Mouse (Mus musculus) heart, embryonic 16.5 days (tissue): ENCODE data around the gene She. TPM values are rescaled to one million over a fixed set of nuclear protein-coding genes. Genes with fewer than 3 reads are reported as not detected.

Experiments used
- ATAC-seq: fragments of 200-750 bp; cut with Nextera tagmentation; replicated peaks from 2 replicates; pipeline ENCODE4 v1.8.0; 2017; ENCODE audit warnings: moderate number of reproducible peaks; ENCODE audit not compliant: insufficient read depth, low FRiP score; ENCODE audit errors: extremely low read depth
- H3K27ac ChIP-seq: fragments of 300-500 bp; sonication (generic); 2 replicates; pipeline ENCODE4 v1.5.1; 2014; ENCODE audit warnings: mild to moderate bottlenecking, low read length, control low read depth, moderate library complexity
- H3K27me3 ChIP-seq: fragments of 300-500 bp; sonication (generic); 2 replicates; pipeline ENCODE4 v1.6.1; 2014; ENCODE audit warnings: low read length, mixed read lengths; ENCODE audit not compliant: control insufficient read depth, insufficient read depth
- H3K36me3 ChIP-seq: fragments of 300-500 bp; sonication (generic); 2 replicates; pipeline ENCODE4 v1.6.1; 2014; ENCODE audit not compliant: control insufficient read depth, insufficient read depth
- H3K4me1 ChIP-seq: fragments of 300-500 bp; sonication (generic); 2 replicates; pipeline ENCODE4 v1.6.1; 2014; ENCODE audit warnings: low read length, mixed read lengths; ENCODE audit not compliant: control insufficient read depth, insufficient read depth
- H3K4me2 ChIP-seq: fragments of 300-500 bp; sonication (generic); 2 replicates; pipeline ENCODE4 v1.6.1; 2014; ENCODE audit warnings: low read depth, mild to moderate bottlenecking, control low read depth, low read length
- H3K4me3 ChIP-seq: fragments of 300-500 bp; sonication (generic); 2 replicates; pipeline ENCODE4 v1.5.1; 2014; ENCODE audit warnings: mild to moderate bottlenecking, control low read depth, low read length
- H3K9ac ChIP-seq: fragments of 300-500 bp; sonication (generic); 2 replicates; pipeline ENCODE4 v1.6.1; 2014; ENCODE audit warnings: low read length, control low read depth
- H3K9me3 ChIP-seq: fragments of 300-500 bp; sonication (generic); replicated peaks from 2 replicates; pipeline ENCODE4 v1.6.1; 2016; ENCODE audit warnings: low read length; ENCODE audit not compliant: control insufficient read depth
- WGBS: fragments of 180-500 bp; shearing (Covaris S2); extraction: QIAGEN DNeasy Blood & Tissue Kit; methylation state at CpG from one replicate; pipeline ENCODE4 v1.1.7; 2014; 5-methylcytosine and 5-hydroxymethylcytosine counted together
- polyA plus RNA-seq: library from polyadenylated mRNA; unstranded; fragments of >200 nt; fragmentation: Nextera tagmentation; extraction: Ambion mirVana; gene quantifications from 2 replicates; pipeline ENCODE4 v1.2.1, GENCODE M21; 2015

She gene
- polyA plus RNA-seq, 1 experiment from 2014 or later = 4.8 TPM

- Histone ChIP-seq H3K27me3 (no peaks in the 10 kb centered on the region), H3K4me1 (no peaks in the 10 kb centered on the region), H3K9me3 (no peaks in the 10 kb centered on the region), H3K9ac (no peak overlapping the region), H3K4me3 (no peak overlapping the region), H3K4me2 (no peak overlapping the region), H3K36me3 (no peaks in the 10 kb centered on the region), H3K27ac (no peak overlapping the region)
- 80% methylated on average over 11 of the region's 11 CpGs for WGBS
- ATAC-seq = no peak
Measured at GRCm38 (mm10) chr3:89821096-89821513, 10.1 kb upstream of the She start.

DNA sequence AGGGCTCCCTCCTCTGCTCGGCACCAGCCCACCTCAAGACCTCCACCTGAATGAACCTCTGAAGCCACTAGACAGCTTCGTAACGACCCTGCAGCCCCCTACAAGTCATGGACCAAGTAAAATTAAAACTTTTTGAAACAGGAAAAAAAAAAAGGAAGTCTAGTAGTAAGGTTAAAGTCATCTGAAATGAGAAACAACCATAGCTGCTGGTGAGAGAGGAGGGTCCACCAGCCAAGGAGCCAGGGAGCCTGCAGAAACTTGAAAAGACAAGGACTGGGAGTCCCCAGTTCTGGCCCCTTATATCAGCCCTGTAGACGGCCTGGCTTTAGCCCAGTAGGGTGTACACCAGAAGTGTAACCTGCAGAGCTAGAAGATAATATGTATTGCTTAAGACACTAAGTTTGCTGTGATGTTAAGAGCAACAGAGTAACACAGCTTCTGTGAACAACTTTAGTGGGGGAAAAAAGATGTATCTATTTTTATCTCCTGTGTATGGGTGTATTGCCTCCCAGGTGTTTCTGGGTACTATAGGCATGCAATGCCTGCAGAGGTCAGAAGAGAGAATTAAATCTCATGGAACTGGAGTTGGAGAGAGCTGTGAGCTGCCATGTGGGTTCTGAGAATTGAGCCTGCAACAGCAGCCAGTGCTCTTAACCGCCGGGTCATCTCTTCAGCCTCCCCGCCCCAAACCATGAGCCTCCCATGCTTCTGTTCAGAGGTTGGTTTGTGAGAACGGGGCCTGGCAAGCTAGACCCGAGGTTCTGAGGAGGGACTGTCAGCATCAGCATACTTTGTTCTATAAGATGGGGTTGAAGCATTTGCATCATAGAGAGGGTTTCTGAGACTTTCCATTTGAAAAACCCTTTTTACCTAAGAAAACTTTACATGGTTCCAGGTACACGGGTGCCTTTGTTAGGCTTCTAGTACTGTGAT, 9.4 kb upstream of the She start:
- no peak for ATAC-seq

GRCm38 (mm10) chr3:89823594-89823993, 7.6 kb upstream of the She start:
- H3K4me3 ChIP-seq = no peak overlapping the region
- H3K4me2 ChIP-seq = no peak overlapping the region
- no peak overlapping the region for H3K9ac ChIP-seq
- H3K4me1 ChIP-seq = no peaks in the 10 kb centered on the region
- H3K27me3 ChIP-seq = peaks cover 2% of the 10 kb centered on the region; the same call in 1 of the 2 replicates
- WGBS = 51% methylated on average over 2 of the region's 2 CpGs
- no peak overlapping the region for H3K27ac ChIP-seq
- no peaks in the 10 kb centered on the region for H3K9me3 ChIP-seq
- no peaks in the 10 kb centered on the region for H3K36me3 ChIP-seq
- no peak for ATAC-seq

More for the DNA sequence above, 9.4 kb upstream of the She start:
- Histone ChIP-seq H3K27me3 (no peaks in the 10 kb centered on the region), H3K9me3 (no peaks in the 10 kb centered on the region), H3K9ac (no peak overlapping the region), H3K36me3 (no peaks in the 10 kb centered on the region), H3K4me1 (no peaks in the 10 kb centered on the region), H3K4me3 (no peak overlapping the region), H3K27ac (no peak overlapping the region), H3K4me2 (no peak overlapping the region)
- WGBS = 69% methylated on average over 10 of the region's 10 CpGs

GRCm38 (mm10) chr3:89826295-89826694, 4.9 kb upstream of the She start:
- Histone ChIP-seq H3K4me1 (0 out of 2 replicates have a peak, but pooled peaks cover 2% of the 10 kb centered on the region), H3K27ac (no peak overlapping the region), H3K4me3 (no peak overlapping the region), H3K9ac (no peak overlapping the region), H3K9me3 (no peaks in the 10 kb centered on the region), H3K36me3 (no peaks in the 10 kb centered on the region), H3K27me3 (peaks cover 26% of the 10 kb centered on the region), H3K4me2 (no peak overlapping the region)
- no peak for ATAC-seq
- 72% methylated on average over 3 of the region's 3 CpGs for WGBS

DNA sequence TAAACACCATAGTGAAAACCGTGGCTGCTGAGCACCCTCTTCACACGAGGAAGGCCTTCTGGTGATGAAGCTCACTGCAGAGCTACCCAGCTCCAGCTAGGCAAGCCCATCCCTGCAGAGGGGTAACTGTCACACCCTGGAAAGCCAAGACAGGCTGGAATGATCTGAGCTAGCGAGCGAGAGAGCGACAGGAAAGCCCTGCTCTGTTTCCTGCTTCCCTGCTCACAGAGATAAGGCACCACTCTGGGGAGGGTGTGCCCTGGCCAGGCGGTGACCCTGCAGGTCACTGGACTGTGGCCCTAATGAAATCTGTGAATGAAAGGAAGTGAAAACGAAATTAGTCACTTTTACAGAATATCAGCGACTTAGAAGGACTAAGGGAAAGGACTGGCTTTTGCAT, 4.2 kb downstream of the She start:
- no peaks in the 10 kb centered on the region for H3K36me3 ChIP-seq
- no peaks in the 10 kb centered on the region for H3K9me3 ChIP-seq
- no peak overlapping the region for H3K4me2 ChIP-seq
- 0 out of 2 replicates have a peak, but pooled peaks cover 2% of the 10 kb centered on the region for H3K4me1 ChIP-seq
- peak; percentile 77 for ATAC-seq
- WGBS = 25% methylated on average over 8 of the region's 8 CpGs
- no peak overlapping the region for H3K4me3 ChIP-seq
- H3K27me3 ChIP-seq = peaks cover 33% of the 10 kb centered on the region
- H3K27ac ChIP-seq = peak overlapping the region; percentile 67
- no peak overlapping the region for H3K9ac ChIP-seq

DNA sequence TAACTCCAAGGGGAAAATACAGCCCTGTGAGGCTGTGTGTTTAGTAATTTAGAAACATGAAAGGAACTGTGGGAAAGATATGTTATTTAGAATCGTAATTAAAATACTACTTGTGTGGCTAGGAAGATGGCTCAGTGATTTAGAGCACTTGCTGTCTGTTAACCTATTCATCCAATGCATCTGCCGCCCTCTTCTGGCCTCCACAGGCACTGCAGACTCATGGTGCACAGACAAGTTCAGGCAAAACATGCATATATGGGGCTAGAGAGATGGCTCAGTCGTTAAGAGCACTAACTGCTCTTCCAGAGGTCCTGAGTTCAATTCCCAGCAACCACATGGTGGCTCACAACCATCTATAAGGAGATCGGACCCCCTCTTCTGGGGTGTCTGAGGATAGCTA, 11.1 kb downstream of the She start:
- H3K4me1 ChIP-seq = no peaks in the 10 kb centered on the region
- no peak overlapping the region for H3K4me3 ChIP-seq
- H3K27ac ChIP-seq = no peak overlapping the region
- H3K9me3 ChIP-seq = peaks cover 4% of the 10 kb centered on the region; the same call in 1 of the 2 replicates
- H3K9ac ChIP-seq = no peak overlapping the region
- no peak overlapping the region for H3K4me2 ChIP-seq
- H3K27me3 ChIP-seq = no peaks in the 10 kb centered on the region
- WGBS = 68% methylated on average over 4 of the region's 4 CpGs
- ATAC-seq = no peak
- no peaks in the 10 kb centered on the region for H3K36me3 ChIP-seq

- peak; percentile 70 for ATAC-seq
Measured at GRCm38 (mm10) chr3:89843148-89843547, 12.0 kb downstream of the She start.

GRCm38 (mm10) chr3:89845814-89846213, 14.6 kb downstream of the She start:
- no peak overlapping the region for H3K4me3 ChIP-seq
- no peak for ATAC-seq
- WGBS = 74% methylated on average over 9 of the region's 9 CpGs
- no peak overlapping the region for H3K9ac ChIP-seq
- H3K9me3 ChIP-seq = peaks cover 4% of the 10 kb centered on the region; the same call in 1 of the 2 replicates
- H3K27ac ChIP-seq = no peak overlapping the region
- H3K27me3 ChIP-seq = no peaks in the 10 kb centered on the region
- no peaks in the 10 kb centered on the region for H3K4me1 ChIP-seq
- H3K4me2 ChIP-seq = no peak overlapping the region
- H3K36me3 ChIP-seq = no peaks in the 10 kb centered on the region

More at GRCm38 (mm10) chr3:89843148-89843547, 12.0 kb downstream of the She start:
- Histone ChIP-seq H3K9ac (no peak overlapping the region), H3K4me3 (no peak overlapping the region), H3K27ac (peak overlapping the region; percentile 51), H3K4me1 (no peaks in the 10 kb centered on the region), H3K36me3 (no peaks in the 10 kb centered on the region), H3K4me2 (no peak overlapping the region), H3K9me3 (peaks cover 4% of the 10 kb centered on the region; the same call in 1 of the 2 replicates), H3K27me3 (no peaks in the 10 kb centered on the region)
- WGBS = 45% methylated on average over 9 of the region's 9 CpGs

DNA sequence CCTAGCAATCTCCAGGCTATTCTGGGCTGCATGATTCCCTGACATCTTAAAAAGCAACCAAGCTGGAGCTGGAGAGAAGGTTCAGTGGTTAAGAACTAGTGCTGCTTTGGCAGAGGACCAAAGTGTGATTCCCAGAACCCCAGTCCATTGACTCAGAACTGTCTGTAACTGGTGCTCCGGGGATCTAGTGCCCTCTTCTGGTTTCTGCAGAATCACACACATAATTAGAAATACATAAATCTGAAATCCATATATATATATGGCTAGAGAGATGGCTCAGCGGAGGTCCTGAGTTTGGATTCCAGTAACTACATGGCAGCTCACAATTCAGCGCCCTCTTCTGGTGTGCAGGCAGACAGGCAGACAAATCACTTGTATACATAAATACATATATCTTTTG, 16.0 kb downstream of the She start:
- Histone ChIP-seq H3K4me1 (no peaks in the 10 kb centered on the region), H3K4me3 (no peak overlapping the region), H3K4me2 (no peak overlapping the region), H3K27ac (peak overlapping the region; percentile 74), H3K27me3 (no peaks in the 10 kb centered on the region), H3K9me3 (peaks cover 2% of the 10 kb centered on the region; the same call in 1 of the 2 replicates), H3K36me3 (no peaks in the 10 kb centered on the region), H3K9ac (no peak overlapping the region)
- 76% methylated on average over 3 of the region's 3 CpGs for WGBS
- ATAC-seq = no peak
